Mouse (Mus musculus): ENCODE data around the gene Atrnl1. TPM values are rescaled to one million over a fixed set of nuclear protein-coding genes. Genes with fewer than 3 reads are reported as not detected.

Gene Atrnl1
- total RNA-seq, 1 experiment = 6.7 TPM

- peaks cover 5 to 6% of the 10 kb centered on the region in 2 experiments; a peak in 2 of 4 replicates for H3K4me1 ChIP-seq (ENCODE audit: control insufficient read depth in 2 of 2, insufficient read depth in 2 of 2, low read length in 2 of 2, poor library complexity in 1 of 2)
- TF ChIP-seq ZC3H11A (IDR thresholded peaks at IDR 0.05; ENCODE audit: borderline replicate concordance, low read depth, low read length) (no peak), MAFK (IDR thresholded peaks at IDR 0.05; ENCODE audit: insufficient read depth, low read depth, low read length) (no peak), ZNF384 (IDR thresholded peaks at IDR 0.05; ENCODE audit: low read depth, low read length) (no peak), CHD2 (IDR thresholded peaks at IDR 0.05; ENCODE audit: low read depth, low read length) (no peak), HCFC1 (IDR thresholded peaks at IDR 0.05; ENCODE audit: borderline replicate concordance, insufficient read depth, low read length) (no peak)
- H3K36me3 ChIP-seq (ENCODE audit: control insufficient read depth, insufficient read depth, low read length, poor library complexity, severe bottlenecking) = no peaks in the 10 kb centered on the region
- no peak overlapping the region for H3K4me3 ChIP-seq (ENCODE audit: insufficient read depth in 1 of 2, low read depth in 1 of 2, low read length in 2 of 2, poor library complexity in 1 of 2, severe bottlenecking in 1 of 2)
- H3K27ac ChIP-seq (ENCODE audit: insufficient read depth, low read depth, low read length, poor library complexity, severe bottlenecking) = no peak overlapping the region
- H3K9ac ChIP-seq (ENCODE audit: insufficient read depth, low read depth, low read length, poor library complexity, severe bottlenecking) = no peak overlapping the region
- no peaks in the 10 kb centered on the region for H3K9me3 ChIP-seq (ENCODE audit: control insufficient read depth, insufficient read depth, low read depth, low read length)
- in situ Hi-C loops (cut with MboI; ENCODE audit: low sequenced_read_pairs in 2 of 2, unreplicated experiment in 2 of 2) = no loop called here
- peak; percentile 27 for DNase-seq (ENCODE audit: low read depth, low spot score)
These were observed 25.5 kb upstream of the Atrnl1 start for GRCm38 (mm10) chr19:57585231-57585792.

- peaks cover 5 to 6% of the 10 kb centered on the region in 2 experiments; a peak in 2 of 4 replicates for H3K4me1 ChIP-seq (ENCODE audit: control insufficient read depth in 2 of 2, insufficient read depth in 2 of 2, low read length in 2 of 2, poor library complexity in 1 of 2)
- TF ChIP-seq ZNF384 (IDR thresholded peaks at IDR 0.05; ENCODE audit: low read depth, low read length) = no peak
- TF ChIP-seq MAFK (IDR thresholded peaks at IDR 0.05; ENCODE audit: insufficient read depth, low read depth, low read length) = no peak
- no peak for TF ChIP-seq HCFC1 (IDR thresholded peaks at IDR 0.05; ENCODE audit: borderline replicate concordance, insufficient read depth, low read length)
- no peak for TF ChIP-seq ZC3H11A (IDR thresholded peaks at IDR 0.05; ENCODE audit: borderline replicate concordance, low read depth, low read length)
- TF ChIP-seq CHD2 (IDR thresholded peaks at IDR 0.05; ENCODE audit: low read depth, low read length) = no peak
- H3K36me3 ChIP-seq (ENCODE audit: control insufficient read depth, insufficient read depth, low read length, poor library complexity, severe bottlenecking) = no peaks in the 10 kb centered on the region
- in situ Hi-C loops (cut with MboI; ENCODE audit: low sequenced_read_pairs in 2 of 2, unreplicated experiment in 2 of 2) = no loop called here
- no peak overlapping the region for H3K9ac ChIP-seq (ENCODE audit: insufficient read depth, low read depth, low read length, poor library complexity, severe bottlenecking)
- no peak overlapping the region for H3K27ac ChIP-seq (ENCODE audit: insufficient read depth, low read depth, low read length, poor library complexity, severe bottlenecking)
- DNase-seq (ENCODE audit: low read depth, low spot score) = no peak
- no peaks in the 10 kb centered on the region for H3K9me3 ChIP-seq (ENCODE audit: control insufficient read depth, insufficient read depth, low read depth, low read length)
- no peak overlapping the region for H3K4me3 ChIP-seq (ENCODE audit: insufficient read depth in 1 of 2, low read depth in 1 of 2, low read length in 2 of 2, poor library complexity in 1 of 2, severe bottlenecking in 1 of 2)
These were observed 24.7 kb upstream of the Atrnl1 start for GRCm38 (mm10) chr19:57586172-57586571.

- H3K9ac ChIP-seq (ENCODE audit: insufficient read depth, low read depth, low read length, poor library complexity, severe bottlenecking) = no peak overlapping the region
- DNase-seq (ENCODE audit: low read depth, low spot score) = no peak
- H3K27ac ChIP-seq (ENCODE audit: insufficient read depth, low read depth, low read length, poor library complexity, severe bottlenecking) = no peak overlapping the region
- TF ChIP-seq CHD2 (IDR thresholded peaks at IDR 0.05; ENCODE audit: low read depth, low read length) (no peak), MAFK (IDR thresholded peaks at IDR 0.05; ENCODE audit: insufficient read depth, low read depth, low read length) (no peak), ZC3H11A (IDR thresholded peaks at IDR 0.05; ENCODE audit: borderline replicate concordance, low read depth, low read length) (no peak), ZNF384 (IDR thresholded peaks at IDR 0.05; ENCODE audit: low read depth, low read length) (no peak), HCFC1 (IDR thresholded peaks at IDR 0.05; ENCODE audit: borderline replicate concordance, insufficient read depth, low read length) (no peak)
- in situ Hi-C loops (cut with MboI; ENCODE audit: low sequenced_read_pairs in 2 of 2, unreplicated experiment in 2 of 2) = no loop called here
- H3K4me1 ChIP-seq (ENCODE audit: control insufficient read depth in 2 of 2, insufficient read depth in 2 of 2, low read length in 2 of 2, poor library complexity in 1 of 2) = peaks cover 3 to 6% of the 10 kb centered on the region in 2 experiments; a peak in 2 of 4 replicates
- H3K9me3 ChIP-seq (ENCODE audit: control insufficient read depth, insufficient read depth, low read depth, low read length) = no peaks in the 10 kb centered on the region
- H3K4me3 ChIP-seq (ENCODE audit: insufficient read depth in 1 of 2, low read depth in 1 of 2, low read length in 2 of 2, poor library complexity in 1 of 2, severe bottlenecking in 1 of 2) = no peak overlapping the region
- no peaks in the 10 kb centered on the region for H3K36me3 ChIP-seq (ENCODE audit: control insufficient read depth, insufficient read depth, low read length, poor library complexity, severe bottlenecking)
These were observed 21.3 kb upstream of the Atrnl1 start for GRCm38 (mm10) chr19:57589516-57589915.

DNA sequence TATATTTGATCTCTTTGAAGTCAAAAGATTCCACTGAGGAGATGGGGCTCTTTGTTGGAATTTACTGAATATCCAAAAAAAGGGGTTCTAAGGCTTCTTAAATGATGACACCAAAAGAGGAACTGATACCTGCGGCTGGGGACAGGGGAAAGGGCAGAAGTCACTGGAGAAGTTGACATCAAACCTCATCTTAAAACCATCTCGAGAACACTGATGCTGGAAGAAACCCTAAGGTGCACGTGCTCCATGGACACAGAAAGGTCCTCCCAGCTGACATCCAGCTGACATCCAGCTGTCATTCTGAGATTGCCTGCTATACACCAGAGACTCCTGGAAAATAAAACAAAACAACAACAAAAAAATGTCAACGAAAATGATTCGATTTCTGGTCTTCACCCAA is 19.9 kb upstream of the Atrnl1 start:
- H3K36me3 ChIP-seq (ENCODE audit: control insufficient read depth, insufficient read depth, low read length, poor library complexity, severe bottlenecking) = no peaks in the 10 kb centered on the region
- no peak for DNase-seq (ENCODE audit: low read depth, low spot score)
- no peak overlapping the region for H3K9ac ChIP-seq (ENCODE audit: insufficient read depth, low read depth, low read length, poor library complexity, severe bottlenecking)
- H3K27ac ChIP-seq (ENCODE audit: insufficient read depth, low read depth, low read length, poor library complexity, severe bottlenecking) = no peak overlapping the region
- H3K4me3 ChIP-seq (ENCODE audit: insufficient read depth in 1 of 2, low read depth in 1 of 2, low read length in 2 of 2, poor library complexity in 1 of 2, severe bottlenecking in 1 of 2) = no peak overlapping the region
- H3K9me3 ChIP-seq (ENCODE audit: control insufficient read depth, insufficient read depth, low read depth, low read length) = no peaks in the 10 kb centered on the region
- in situ Hi-C loops (cut with MboI; ENCODE audit: low sequenced_read_pairs in 2 of 2, unreplicated experiment in 2 of 2) = no loop called here
- TF ChIP-seq MAFK (IDR thresholded peaks at IDR 0.05; ENCODE audit: insufficient read depth, low read depth, low read length) (no peak), HCFC1 (IDR thresholded peaks at IDR 0.05; ENCODE audit: borderline replicate concordance, insufficient read depth, low read length) (no peak), CHD2 (IDR thresholded peaks at IDR 0.05; ENCODE audit: low read depth, low read length) (no peak), ZNF384 (IDR thresholded peaks at IDR 0.05; ENCODE audit: low read depth, low read length) (no peak), ZC3H11A (IDR thresholded peaks at IDR 0.05; ENCODE audit: borderline replicate concordance, low read depth, low read length) (no peak)
- H3K4me1 ChIP-seq (ENCODE audit: control insufficient read depth in 2 of 2, insufficient read depth in 2 of 2, low read length in 2 of 2, poor library complexity in 1 of 2) = no peaks in the 10 kb centered on the region
